Mouse (Mus musculus) stomach, postnatal 0 days (tissue): Measurements from ENCODE around the gene Ccdc157.

Source experiments
- CTCF ChIP-seq: IDR thresholded peaks from 2 replicates; pipeline ENCODE4 v1.5.1; 2016; ENCODE audit warnings: antibody characterized with exemption, low read depth, mild to moderate bottlenecking, moderate library complexity
- EP300 ChIP-seq: optimal IDR thresholded peaks from 2 replicates; pipeline ENCODE3; 2016; ENCODE audit warnings: antibody characterized with exemption

DNA sequence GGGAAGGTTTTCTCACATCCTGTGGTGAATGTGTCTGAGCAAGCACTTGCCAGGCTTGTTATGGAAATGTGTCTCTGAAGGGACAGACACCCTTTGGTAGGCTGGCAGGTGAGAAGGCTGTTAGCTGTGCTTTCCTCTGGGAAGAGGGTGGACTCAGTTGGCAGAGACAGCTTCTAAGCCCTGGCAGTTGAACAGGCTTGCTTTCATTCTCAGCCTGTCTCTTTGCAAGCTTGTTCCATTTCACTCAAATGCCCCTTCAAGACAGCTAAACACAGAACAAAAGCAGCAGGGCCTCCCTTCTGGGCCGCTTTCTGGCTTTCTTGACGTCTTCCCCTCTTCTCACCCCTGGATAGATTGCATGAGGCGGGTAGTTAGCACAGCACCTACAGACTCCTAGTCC, 60.6 kb downstream of the Ccdc157 start:
- TF ChIP-seq CTCF (no peak), EP300 (no peak)
